Mouse (Mus musculus): ENCODE measurements around the gene Mgat4e.

The Mgat4e gene

DNA sequence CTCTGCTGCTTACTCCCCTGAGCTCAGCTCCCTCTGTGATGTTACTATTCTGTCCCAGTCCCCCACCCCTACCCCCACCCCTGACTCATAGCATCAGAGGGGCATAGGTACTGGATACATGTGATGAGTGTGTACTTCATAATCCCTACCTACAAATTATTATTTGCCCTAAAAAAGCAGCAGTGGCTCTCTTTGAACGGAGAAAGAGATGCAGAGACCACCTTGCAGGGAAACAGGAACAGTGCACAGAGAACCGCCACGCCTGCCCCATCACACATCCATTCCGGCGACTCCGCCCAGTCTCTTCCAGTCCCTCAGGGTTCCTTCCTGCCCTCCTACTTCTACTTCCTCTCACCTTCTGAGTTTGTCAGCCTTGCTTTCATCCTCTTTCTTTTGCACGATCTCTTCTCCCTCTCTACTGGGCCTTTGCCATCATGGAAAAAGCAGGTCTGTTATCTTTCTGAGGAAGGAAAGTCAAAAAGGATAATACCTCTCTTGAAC, at the start of gene Mgat4e:
Mgat4e (minus strand) TSS at position 51 of the 501 bp plus-strand sequence.
- DNase-seq (ENCODE audit: low spot score): no peak

DNA sequence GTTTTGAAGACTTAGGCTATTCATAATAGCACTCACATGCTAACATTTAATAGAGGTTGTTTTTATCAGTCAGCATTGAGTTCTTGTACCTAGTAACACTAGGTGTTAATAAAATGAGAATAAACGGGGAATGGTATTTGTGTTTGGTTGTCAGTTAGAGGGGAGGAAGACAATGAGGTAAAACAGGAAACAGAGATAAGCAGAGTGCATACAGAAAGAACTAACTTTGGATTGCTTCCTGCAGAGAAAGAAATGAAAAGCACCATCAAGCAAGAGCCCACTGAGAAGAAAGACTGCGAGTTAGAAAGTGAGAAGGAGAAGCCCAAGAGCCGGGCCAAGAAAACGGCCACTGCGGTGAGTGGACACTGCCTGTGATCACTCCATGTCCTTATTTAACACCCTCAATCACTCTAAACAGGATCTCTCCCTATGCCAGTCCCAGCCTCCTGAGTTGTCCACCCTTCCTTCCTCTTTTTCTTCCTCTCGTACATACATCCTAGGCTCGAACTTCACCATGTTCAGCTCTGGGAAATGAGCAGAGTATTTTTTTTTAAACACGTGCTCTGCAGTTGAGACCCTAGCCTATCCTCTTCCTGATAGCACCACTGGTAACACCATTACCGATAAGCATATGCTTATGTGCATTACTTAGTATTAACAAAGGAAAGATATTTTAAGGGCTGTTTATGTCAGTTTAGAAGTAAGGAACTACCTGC, 48.0 kb upstream of the Mgat4e start:
- DNase-seq (ENCODE audit: low spot score): no peak

DNA sequence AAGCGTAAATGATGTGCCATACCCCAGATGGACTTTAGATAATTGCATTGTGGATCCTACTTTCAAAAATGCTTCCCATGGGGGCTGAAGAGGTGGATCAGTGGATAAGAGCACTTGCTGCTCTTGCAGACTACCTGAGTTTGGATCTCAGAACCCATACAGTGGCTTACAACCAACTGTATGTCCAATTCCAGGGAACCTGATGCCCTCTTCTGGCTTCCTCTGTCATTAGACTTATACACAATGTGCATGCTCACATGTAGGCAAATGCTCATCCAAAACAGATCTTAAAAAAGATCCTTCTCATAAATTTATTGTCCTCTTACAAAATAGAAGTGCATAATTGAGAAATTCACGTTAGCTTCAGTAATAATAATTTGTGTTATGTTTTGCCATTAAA, 42.3 kb upstream of the Mgat4e start:
- no peak for DNase-seq (ENCODE audit: low spot score)

GRCm38 (mm10) chr1:134589676-134590075, 40.2 kb upstream of the Mgat4e start:
- DNase-seq (ENCODE audit: low spot score): no peak

DNA sequence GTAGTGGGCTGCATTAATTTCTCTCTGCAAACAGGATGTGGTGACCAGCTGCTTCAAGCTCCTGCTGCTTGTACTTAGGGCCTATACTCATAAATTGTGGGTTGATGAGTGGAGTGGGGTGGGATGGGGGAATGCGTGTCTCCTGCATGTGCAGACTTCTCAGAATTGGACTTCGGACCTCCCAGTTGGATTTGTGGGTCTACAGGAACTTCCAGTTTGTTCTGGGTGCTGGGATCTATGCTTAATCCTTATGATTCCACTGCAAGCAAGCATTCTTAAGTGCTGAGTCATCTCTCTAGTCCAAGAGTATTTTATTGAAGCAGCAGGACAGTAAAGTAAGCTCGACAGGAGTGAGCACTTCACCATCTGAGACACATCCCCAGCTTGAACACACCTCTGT, 34.1 kb upstream of the Mgat4e start:
- no peak for DNase-seq (ENCODE audit: low spot score)

DNA sequence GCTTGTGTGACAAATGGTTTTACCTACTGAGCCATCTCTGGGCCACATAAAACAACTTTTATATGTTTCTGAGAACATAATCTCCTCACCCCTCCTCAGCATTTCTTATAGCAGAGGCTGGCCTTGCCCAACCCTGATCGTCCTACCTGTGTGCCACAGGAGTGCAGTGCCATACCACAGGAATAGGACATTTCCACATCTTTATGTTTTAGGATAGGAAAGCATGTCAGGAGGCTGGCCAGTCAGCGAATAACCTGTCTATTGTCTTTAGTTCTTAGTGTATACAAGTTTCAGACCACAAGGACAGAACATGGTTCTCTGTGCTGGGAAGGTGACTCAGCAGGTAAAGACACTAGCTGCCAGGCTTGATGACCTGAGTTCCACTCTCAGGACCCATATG, 31.3 kb upstream of the Mgat4e start:
- DNase-seq (ENCODE audit: low spot score): no peak

- no peak for DNase-seq (ENCODE audit: low spot score)
Measured at GRCm38 (mm10) chr1:134577384-134578120, 28.1 kb upstream of the Mgat4e start.

GRCm38 (mm10) chr1:134573932-134574315, 24.4 kb upstream of the Mgat4e start:
- no peak for DNase-seq (ENCODE audit: low spot score)

DNA sequence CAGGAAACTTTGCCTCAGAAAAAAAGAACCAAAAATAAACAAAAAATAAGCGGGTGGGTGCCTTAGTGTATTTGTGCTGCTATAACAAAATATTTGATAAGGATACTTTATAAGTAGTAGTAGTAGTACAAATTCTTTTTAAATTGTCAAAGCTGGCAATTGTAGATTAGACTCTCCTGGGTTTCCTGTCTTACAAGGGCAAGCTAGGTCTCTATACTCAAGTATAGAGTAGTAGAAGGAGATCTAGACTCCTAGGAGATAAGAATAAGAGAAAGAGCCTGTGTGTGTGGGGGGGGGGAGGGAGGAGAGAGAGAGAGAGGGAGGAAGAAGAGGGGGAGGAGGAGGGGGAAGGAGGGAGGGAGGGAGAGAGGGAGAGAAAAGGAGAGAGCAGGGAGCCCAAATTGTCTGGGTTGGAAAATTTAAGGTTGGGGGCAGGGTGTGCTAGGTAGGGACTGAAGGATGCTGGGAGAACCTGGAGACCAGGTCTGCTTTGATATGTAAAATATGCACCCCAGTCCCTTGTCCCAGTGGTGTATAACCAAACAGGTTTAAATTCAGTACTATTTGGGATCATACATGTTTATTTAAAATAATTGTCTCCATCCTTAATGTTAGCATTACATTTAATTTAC, 23.9 kb upstream of the Mgat4e start:
- DNase-seq (ENCODE audit: low spot score): no peak

- no peak for DNase-seq (ENCODE audit: low spot score)
Measured at GRCm38 (mm10) chr1:134570631-134571030, 21.1 kb upstream of the Mgat4e start.

- DNase-seq (ENCODE audit: low spot score): no peak
Measured at GRCm38 (mm10) chr1:134570171-134570570, 20.7 kb upstream of the Mgat4e start.

- DNase-seq (ENCODE audit: low spot score): no peak
Measured at GRCm38 (mm10) chr1:134567511-134567910, 18.0 kb upstream of the Mgat4e start.

- DNase-seq (ENCODE audit: low spot score): no peak
Measured at GRCm38 (mm10) chr1:134563726-134564125, 14.2 kb upstream of the Mgat4e start.

DNA sequence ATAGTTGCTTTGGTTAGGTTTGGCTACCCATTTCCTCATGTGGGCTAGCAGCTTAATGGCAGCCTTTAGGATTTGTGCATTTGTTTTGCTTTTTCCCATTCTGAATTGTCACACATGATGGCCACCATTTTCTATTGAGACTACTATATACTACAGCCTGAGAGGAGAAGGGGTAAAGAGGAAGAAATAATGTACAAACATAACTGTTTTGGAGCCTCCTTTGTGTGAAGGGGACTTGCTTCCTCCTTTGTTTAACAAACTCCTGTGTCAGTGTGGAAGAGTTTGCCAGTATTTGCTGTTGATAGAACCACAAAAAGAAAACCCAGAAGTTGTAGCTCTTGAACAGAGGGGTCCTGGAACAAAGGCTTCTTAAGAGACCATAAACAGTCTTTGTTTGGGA, 13.0 kb upstream of the Mgat4e start:
- DNase-seq (ENCODE audit: low spot score): no peak

DNA sequence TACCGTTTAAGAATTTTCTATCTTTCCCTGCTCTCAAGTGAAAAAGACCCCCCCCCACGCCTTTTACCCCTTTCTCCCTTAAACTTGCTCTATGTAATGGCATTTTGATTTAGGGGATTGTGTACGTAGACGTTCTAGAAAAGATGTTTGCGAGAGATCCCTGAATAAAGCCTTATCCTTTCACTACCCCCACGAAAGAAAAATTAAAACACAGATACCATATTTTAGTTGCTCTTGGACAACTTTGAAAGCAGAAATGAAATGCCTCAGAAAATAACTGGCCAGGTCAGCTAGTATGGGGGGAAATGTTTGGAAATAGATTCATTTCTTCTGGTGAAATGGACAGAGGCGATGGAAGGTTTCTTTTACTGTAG, 12.3 kb upstream of the Mgat4e start:
- no peak for DNase-seq (ENCODE audit: low spot score)

- peak; percentile 32 for DNase-seq (ENCODE audit: low spot score)
Measured at GRCm38 (mm10) chr1:134560801-134561769, 11.6 kb upstream of the Mgat4e start.

DNA sequence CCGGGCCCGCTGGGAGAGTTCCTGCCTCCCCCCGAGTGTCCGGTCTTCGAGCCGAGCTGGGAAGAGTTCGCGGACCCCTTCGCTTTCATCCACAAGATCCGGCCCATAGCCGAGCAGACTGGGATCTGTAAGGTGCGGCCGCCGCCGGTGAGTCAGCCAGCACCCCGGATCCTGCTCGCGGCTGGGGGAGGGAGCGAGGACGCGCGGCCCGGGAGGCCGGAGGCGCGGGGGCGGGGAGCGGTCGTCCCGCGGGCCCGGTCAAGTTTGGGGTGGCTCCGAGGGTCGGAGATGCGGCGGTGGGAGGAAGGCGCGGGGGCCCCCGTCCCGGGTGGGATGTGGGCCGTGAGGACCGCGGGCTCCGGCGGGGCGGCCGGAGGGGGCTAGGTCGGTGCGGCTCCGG, 10.9 kb upstream of the Mgat4e start:
- DNase-seq (ENCODE audit: low spot score): peak; percentile 28

- DNase-seq (ENCODE audit: low spot score): peak; percentile 86
Measured at GRCm38 (mm10) chr1:134559976-134560375, 10.5 kb upstream of the Mgat4e start, which contains the start of gene Kdm5b. Gene Kdm5b (plus strand): TSS chr1:134560171.

DNA sequence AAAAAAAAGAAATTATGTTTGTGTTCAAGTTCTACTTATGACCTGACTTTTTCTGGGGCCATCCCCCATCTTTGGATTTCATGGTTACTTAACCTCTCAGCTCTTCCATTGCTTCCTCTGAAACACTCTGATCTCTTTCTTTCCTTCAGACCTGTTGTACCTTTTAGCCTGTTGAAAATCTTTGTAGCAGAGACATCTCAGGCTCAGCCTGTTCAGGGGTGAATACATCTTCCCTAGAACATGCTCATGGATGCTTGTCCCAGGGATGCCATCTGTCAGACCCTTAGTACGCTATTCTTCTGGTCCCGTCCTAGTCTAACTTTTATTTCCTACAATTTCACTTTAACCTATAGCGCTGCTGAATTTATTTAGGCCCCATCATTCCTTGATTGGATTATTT, 9.7 kb upstream of the Mgat4e start:
- no peak for DNase-seq (ENCODE audit: low spot score)

GRCm38 (mm10) chr1:134558511-134558910, 9.0 kb upstream of the Mgat4e start:
- DNase-seq (ENCODE audit: low spot score): no peak

- DNase-seq (ENCODE audit: low spot score): peak; percentile 97
Measured at GRCm38 (mm10) chr1:134556671-134557218, 7.3 kb upstream of the Mgat4e start.

Measured in layer of hippocampus, adult 11-12 months (tissue).